Mouse (Mus musculus) heart, postnatal 0 days (tissue): ENCODE measurements around the gene Tnrc6b. TPM values are rescaled to one million over a fixed set of nuclear protein-coding genes. Genes with fewer than 3 reads are reported as not detected.

Source experiments
- ATAC-seq: fragments of 200-750 bp; cut with Nextera tagmentation; 2 replicates; pipeline ENCODE4 v1.8.0; 2017; ENCODE audit warnings: low read depth, moderate number of reproducible peaks, moderate library complexity; ENCODE audit not compliant: insufficient read depth
- DNase-seq: peaks from one replicate; pipeline ENCODE4 v3.0.0-alpha.2; 2016; ENCODE audit warnings: low spot score
- H3K27ac ChIP-seq: fragments of 300-500 bp; sonication (generic); 2 replicates; pipeline ENCODE4 v1.5.1; 2014; ENCODE audit warnings: low read depth, mild to moderate bottlenecking
- H3K27me3 ChIP-seq: fragments of 300-500 bp; sonication (generic); 2 replicates; pipeline ENCODE4 v1.6.1; 2014; ENCODE audit warnings: low read length, mixed read lengths; ENCODE audit not compliant: control insufficient read depth, insufficient read depth
- H3K36me3 ChIP-seq: fragments of 300-500 bp; sonication (generic); replicated peaks from 2 replicates; pipeline ENCODE4 v1.6.1; 2014; ENCODE audit warnings: low read length, mixed read lengths; ENCODE audit not compliant: control insufficient read depth, insufficient read depth
- H3K4me1 ChIP-seq: fragments of 300-500 bp; sonication (generic); 2 replicates; pipeline ENCODE4 v1.6.1; 2014; ENCODE audit warnings: antibody characterized with exemption; ENCODE audit not compliant: control insufficient read depth, insufficient read depth
- H3K4me2 ChIP-seq: fragments of 300-500 bp; sonication (generic); 2 replicates; pipeline ENCODE4 v1.6.1; 2014; ENCODE audit warnings: low read depth, mild to moderate bottlenecking, low read length, moderate library complexity
- H3K4me3 ChIP-seq: fragments of 300-500 bp; sonication (generic); 2 replicates; pipeline ENCODE4 v1.5.1; 2014; ENCODE audit warnings: low read depth, low read length
- H3K9ac ChIP-seq: fragments of 300-500 bp; sonication (generic); replicated peaks from 2 replicates; pipeline ENCODE4 v1.6.1; 2014; ENCODE audit warnings: low read depth, low read length, mixed read lengths
- H3K9me3 ChIP-seq: fragments of 300-500 bp; sonication (generic); replicated peaks from 2 replicates; pipeline ENCODE4 v1.6.1; 2016; ENCODE audit warnings: low read length; ENCODE audit not compliant: control insufficient read depth
- CTCF ChIP-seq: IDR thresholded peaks from 2 replicates; pipeline ENCODE4 v1.5.1; 2016; ENCODE audit warnings: antibody characterized with exemption, control low read depth, low read depth
- EP300 ChIP-seq: IDR thresholded peaks from 2 replicates; pipeline ENCODE4 v1.6.1; 2016; ENCODE audit warnings: antibody characterized with exemption, low read depth
- WGBS: fragments of 180-500 bp; shearing (Covaris S2); extraction: QIAGEN DNeasy Blood & Tissue Kit; methylation state at CpG from one replicate; pipeline ENCODE4 v1.1.7; 2014; 5-methylcytosine and 5-hydroxymethylcytosine counted together
- polyA plus RNA-seq: library from polyadenylated mRNA; unstranded; fragments of >200 nt; fragmentation: Nextera tagmentation; extraction: Ambion mirVana; gene quantifications from 2 replicates; pipeline ENCODE4 v1.2.1, GENCODE M21; 2015
- total RNA-seq: library from RNA; depleted of rRNA; stranded (reverse); fragments of >200 nt; gene quantifications from 2 replicates; pipeline ENCODE4 v1.2.3, GENCODE M21; 2014; ENCODE audit warnings: low replicate concordance

Gene Tnrc6b
- total and polyA plus RNA-seq, 2 experiments from 2014 or later = 16.1 to 33.5 TPM

DNA sequence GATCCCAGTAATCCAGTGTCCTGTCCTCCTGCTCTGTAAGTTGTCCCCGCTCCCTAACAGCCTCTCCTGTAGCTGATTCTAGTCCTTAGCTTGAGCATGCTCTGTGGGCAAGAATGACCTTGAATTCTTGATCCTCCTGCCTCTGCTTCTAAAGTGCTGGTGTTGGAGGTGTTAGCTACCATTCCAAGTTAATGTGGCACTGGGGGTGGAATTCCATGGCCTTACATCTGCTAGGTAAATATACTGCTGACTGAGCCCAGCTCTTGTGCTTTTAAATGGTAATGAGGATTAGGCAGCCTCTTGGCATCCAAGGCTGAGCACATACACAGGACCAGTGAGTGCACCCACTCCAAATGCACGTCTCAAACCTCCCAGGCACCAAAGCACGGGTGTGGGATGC, 243.7 kb downstream of the Tnrc6b start:
- Histone ChIP-seq H3K9me3 (no peaks in the 10 kb centered on the region), H3K36me3 (peaks cover 71% of the 10 kb centered on the region), H3K4me2 (no peak overlapping the region), H3K27me3 (no peaks in the 10 kb centered on the region), H3K27ac (no peak overlapping the region), H3K9ac (no peak overlapping the region), H3K4me3 (no peak overlapping the region), H3K4me1 (no peaks in the 10 kb centered on the region)
- DNase-seq = no peak
- 74% methylated on average over 3 of the region's 3 CpGs for WGBS
- no peak for ATAC-seq
- TF ChIP-seq CTCF = no peak
- no peak for TF ChIP-seq EP300

DNA sequence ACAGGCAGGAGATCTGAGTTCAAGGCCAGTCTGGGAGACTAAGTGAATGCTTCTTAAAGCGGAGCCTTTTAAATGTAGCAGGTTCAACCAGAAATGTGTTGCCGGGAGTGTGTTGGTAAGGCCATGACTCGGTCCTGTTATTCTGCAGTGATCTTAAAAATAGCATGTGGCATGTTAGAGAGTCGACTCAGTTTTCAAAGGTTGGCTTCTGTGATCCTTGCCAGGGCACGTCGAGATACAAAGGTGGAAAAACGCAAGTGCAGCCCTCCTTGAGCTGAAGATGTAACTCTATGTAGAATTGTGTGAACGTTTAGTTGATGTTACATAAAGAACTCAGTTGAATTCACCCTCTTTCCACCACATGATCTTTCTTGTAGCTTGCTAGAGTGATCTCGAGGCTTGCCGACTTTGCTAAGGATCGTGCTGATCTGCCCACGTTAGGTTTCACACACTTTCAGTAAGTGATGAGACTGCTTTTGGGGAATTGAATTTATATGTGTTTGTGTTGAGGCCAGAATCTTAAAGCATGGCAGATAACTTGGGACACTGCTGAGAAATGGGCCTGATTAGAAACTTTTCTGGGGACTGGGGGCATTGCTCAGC, 244.8 kb downstream of the Tnrc6b start:
- Histone ChIP-seq H3K4me2 (no peak overlapping the region), H3K27ac (no peak overlapping the region), H3K9ac (no peak overlapping the region), H3K4me1 (no peaks in the 10 kb centered on the region), H3K27me3 (no peaks in the 10 kb centered on the region), H3K9me3 (no peaks in the 10 kb centered on the region), H3K4me3 (no peak overlapping the region), H3K36me3 (peaks cover 82% of the 10 kb centered on the region)
- TF ChIP-seq EP300 (no peak), CTCF (no peak)
- DNase-seq = no peak
- ATAC-seq = no peak
- 84% methylated on average over 12 of the region's 12 CpGs for WGBS

DNA sequence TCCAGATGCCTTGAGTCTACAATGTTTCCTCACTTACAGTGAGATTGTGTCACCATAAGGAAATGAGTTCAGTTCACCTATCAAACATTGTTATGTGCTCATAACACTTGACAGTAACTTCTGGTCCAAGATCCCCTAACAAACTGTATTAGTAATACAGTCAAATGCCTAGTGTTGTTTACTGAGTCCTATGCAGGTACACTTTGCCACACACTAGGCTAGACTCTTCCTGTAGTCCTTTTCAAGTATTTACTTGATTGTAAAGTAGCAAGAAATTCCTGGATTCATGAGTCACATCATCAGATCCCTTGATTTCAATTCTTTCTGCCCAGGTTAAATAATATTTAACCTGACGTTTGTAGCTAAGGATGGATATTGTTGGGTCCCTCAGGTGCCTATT, 258.3 kb downstream of the Tnrc6b start:
- ATAC-seq = no peak
- no peak overlapping the region for H3K27ac ChIP-seq
- peaks cover 59% of the 10 kb centered on the region for H3K36me3 ChIP-seq

DNA sequence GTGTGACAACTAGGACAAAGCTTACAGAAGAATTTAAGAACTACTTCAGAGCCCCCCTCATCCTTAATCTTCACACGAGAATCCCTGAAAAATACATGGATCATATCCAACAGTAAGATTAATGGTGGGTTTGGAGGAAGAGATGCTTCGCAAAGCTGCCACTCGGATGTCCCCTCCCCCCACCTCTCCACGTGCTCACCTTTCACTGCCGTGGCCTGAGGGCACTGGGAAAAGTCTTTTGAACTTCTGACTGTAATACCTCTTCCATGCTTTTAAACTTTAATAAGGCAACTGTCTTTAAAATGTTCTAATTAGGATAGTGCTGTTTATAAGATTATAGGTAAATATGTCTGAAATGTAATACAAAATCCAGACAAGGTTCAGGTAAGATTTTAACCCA, 263.2 kb downstream of the Tnrc6b start:
- no peak overlapping the region for H3K9ac ChIP-seq
- no peaks in the 10 kb centered on the region for H3K27me3 ChIP-seq
- no peaks in the 10 kb centered on the region for H3K9me3 ChIP-seq
- H3K4me1 ChIP-seq = 0 out of 2 replicates have a peak, but pooled peaks cover 9% of the 10 kb centered on the region
- TF ChIP-seq EP300 = no peak
- TF ChIP-seq CTCF = no peak
- peaks cover 16% of the 10 kb centered on the region for H3K36me3 ChIP-seq
- H3K4me2 ChIP-seq = no peak overlapping the region
- H3K27ac ChIP-seq = no peak overlapping the region
- DNase-seq (no peak), ATAC-seq (no peak)
- no peak overlapping the region for H3K4me3 ChIP-seq
- WGBS = 44% methylated on average over 5 of the region's 5 CpGs

More for the DNA sequence above, 258.3 kb downstream of the Tnrc6b start:
- no peaks in the 10 kb centered on the region for H3K9me3 ChIP-seq
- no peak for TF ChIP-seq CTCF
- no peak for TF ChIP-seq EP300
- 0 out of 2 replicates have a peak, but pooled peaks cover 6% of the 10 kb centered on the region for H3K4me1 ChIP-seq
- H3K27me3 ChIP-seq = no peaks in the 10 kb centered on the region
- 79% methylated on average over 1 of the region's 1 CpGs for WGBS
- DNase-seq = no peak
- H3K4me3 ChIP-seq = no peak overlapping the region
- H3K4me2 ChIP-seq = no peak overlapping the region
- no peak overlapping the region for H3K9ac ChIP-seq

DNA sequence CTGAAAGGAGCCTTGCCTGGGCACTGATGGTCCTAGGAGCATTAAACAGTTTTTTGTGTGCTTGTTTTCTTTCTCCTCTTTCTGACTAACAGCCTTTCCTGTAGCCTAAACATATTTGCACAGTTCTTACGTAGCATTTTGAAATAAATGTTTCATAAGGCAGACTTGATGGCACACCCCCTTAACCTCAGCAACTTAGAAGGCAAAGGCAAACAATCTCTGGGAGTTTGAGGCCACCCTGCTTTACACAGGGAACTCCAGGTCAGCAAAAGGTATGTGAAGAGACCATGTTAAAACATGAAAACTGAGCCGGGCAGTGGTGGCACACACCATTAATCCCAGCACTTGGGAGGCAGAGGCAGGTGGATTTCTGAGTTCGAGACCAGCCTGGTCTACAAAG, 264.6 kb downstream of the Tnrc6b start:
- Histone ChIP-seq H3K27ac (no peak overlapping the region), H3K4me2 (no peak overlapping the region), H3K4me1 (0 out of 2 replicates have a peak, but pooled peaks cover 9% of the 10 kb centered on the region), H3K27me3 (no peaks in the 10 kb centered on the region), H3K9ac (no peak overlapping the region), H3K4me3 (no peak overlapping the region), H3K36me3 (peaks cover 2% of the 10 kb centered on the region; the same call in 1 of the 2 replicates), H3K9me3 (no peaks in the 10 kb centered on the region)
- DNase-seq = no peak
- no peak for ATAC-seq
- WGBS = 88% methylated on average over 3 of the region's 3 CpGs
- no peak for TF ChIP-seq CTCF
- no peak for TF ChIP-seq EP300
